Mouse (Mus musculus) embryo, embryonic 10 days (tissue): ENCODE measurements around the gene Hist1h2bq.

ENCODE experiments used
- DNase-seq: peaks from one replicate; pipeline ENCODE4 v3.0.0-alpha.2; 2015; ENCODE audit warnings: low spot score

Hist1h2bq gene

GRCm38 (mm10) chr13:21789925-21790324 lies 20.1 kb downstream of the Hist1h2bq start:
- peak; percentile 4 for DNase-seq

DNA sequence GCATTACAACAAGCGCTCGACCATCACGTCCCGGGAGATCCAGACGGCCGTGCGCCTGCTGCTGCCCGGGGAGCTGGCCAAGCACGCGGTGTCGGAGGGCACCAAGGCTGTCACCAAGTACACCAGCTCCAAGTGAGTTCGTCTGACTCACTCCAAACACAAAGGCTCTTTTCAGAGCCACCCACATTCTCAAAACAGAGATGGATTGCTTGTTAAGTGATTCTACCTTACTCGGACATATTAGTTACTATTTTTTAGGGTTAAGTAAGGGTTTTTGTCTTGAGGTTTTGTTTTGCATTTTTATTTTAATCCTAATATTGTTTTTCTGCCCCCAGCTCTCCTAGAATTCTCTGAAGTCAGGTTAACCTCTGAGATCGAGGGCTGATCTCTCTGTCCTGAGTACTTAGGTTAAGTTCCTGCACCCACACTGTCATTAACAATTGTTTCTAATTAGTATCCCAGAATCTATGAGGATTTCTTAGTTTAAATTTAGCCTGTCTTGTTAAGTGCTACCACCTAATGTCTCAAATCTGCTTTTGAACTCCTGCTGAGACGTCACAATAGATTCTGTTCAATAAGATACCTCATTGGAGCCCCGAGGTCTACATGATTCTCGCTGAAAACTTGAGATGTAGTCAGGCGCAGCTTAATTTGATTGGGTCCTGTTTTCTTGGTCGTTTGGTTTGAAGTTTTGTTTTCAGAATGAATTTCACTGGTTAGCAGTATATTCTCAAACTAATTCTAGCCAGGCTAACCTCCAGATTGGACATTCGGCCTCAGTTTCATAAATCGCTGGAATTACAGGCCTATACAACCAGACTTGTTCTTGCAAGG lies 22.0 kb downstream of the Hist1h2bq start:
- peak; percentile 70 for DNase-seq

- DNase-seq = peak; percentile 96
These were observed 22.9 kb downstream of the Hist1h2bq start, which contains the start of the genes Hist1h2an and Hist1h2bp for GRCm38 (mm10) chr13:21786899-21787629. Hist1h2an (minus strand) TSS chr13:21787218. Hist1h2bp (plus strand) TSS chr13:21787461.

DNA sequence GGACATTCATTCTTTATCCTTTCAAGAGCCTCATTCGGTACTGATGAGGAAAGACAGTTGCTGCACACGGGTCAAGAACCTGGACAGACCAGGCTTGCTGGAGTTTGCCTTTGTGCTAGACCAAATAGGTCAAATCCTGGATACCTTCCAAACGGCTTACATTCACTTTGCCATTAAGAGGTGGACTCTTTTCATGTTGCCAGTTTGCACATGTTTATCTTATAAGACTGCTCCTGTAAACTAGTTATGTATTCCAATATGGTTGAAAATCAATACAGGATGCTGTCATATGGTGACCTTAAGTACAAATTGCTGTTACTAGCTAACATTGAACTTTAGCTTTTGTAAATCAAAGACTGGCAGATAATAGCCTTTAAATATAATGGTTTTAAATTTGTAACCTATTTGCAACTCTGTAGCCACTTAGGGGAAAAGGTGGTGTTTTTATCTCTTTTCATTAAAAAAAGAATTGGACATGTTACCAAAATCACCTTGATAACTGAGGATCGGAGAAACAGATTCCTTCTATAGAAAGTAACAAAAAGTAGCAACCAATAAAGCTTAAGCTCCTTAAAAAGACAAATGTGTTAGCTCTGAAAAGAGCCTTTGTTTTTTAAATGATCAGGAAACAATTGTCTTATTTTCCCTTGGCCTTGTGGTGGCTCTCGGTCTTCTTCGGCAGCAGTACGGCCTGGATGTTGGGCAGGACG lies 23.7 kb downstream of the Hist1h2bq start:
- peak; percentile 73 for DNase-seq

DNA sequence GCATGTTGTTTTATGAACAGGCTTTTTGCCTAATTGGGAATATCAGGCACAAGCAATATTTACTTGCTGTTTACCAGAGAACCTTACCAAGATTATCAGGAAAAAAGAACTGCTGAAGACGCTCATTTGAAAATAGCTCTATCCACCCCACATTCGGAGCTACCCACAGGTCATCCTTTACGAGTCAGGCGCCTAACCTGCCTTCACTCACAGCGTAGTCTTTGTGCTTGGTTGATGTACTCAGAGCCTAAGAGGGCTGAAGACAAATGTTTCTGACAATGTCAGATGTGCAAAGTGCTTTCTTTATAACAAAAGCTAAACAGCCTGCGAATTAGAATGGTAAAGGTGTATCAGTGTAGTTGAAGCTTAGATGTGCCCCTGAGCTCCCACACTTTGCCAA lies 25.7 kb downstream of the Hist1h2bq start:
- DNase-seq = peak; percentile 42

DNA sequence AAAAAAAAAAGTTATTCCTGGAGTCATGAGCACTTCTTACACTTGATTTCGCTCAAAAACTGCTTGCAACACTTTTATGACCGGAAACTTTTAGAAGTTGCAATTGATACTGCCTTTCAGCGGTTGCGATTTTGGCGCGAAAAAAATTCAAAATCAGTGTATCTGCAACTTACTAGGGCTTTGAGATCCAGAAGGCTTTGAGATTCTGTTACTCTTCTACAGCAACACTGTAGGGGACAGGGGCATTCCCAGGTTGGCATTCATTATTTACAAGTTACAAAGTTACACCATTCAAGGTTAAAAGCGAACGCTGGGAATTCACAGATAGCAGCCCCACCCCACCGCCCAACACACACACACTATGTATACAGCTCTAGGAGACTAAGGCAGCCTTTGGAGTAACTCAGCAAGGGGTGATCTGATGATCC lies 26.2 kb downstream of the Hist1h2bq start:
- DNase-seq = peak; percentile 68

GRCm38 (mm10) chr13:21783255-21783617 lies 26.8 kb downstream of the Hist1h2bq start, which contains the start of gene Hist1h3i:
Hist1h3i (minus strand) TSS chr13:21783370.
- DNase-seq = peak; percentile 88

- peak; percentile 75 for DNase-seq
These were observed 27.4 kb downstream of the Hist1h2bq start for GRCm38 (mm10) chr13:21782361-21783254.

DNA sequence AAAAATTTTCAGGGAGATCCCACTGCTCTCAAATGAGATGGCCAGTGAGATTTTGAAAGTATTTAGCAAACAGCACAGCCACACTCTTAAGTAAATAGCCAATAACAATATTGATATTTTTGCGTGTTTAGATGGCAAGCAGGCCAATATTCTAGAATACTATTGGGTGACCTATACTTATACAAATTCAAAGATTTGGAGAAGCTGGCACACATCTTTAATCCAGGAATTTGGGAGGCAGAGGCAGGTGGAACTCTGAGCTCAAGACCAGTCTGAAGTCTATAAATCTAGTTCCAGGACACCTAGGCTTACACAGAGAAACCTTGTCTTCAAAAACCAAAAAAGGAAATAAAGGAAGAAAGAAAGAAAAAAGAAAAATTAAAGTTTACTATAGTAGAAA lies 28.4 kb downstream of the Hist1h2bq start:
- DNase-seq = peak; percentile 10

DNA sequence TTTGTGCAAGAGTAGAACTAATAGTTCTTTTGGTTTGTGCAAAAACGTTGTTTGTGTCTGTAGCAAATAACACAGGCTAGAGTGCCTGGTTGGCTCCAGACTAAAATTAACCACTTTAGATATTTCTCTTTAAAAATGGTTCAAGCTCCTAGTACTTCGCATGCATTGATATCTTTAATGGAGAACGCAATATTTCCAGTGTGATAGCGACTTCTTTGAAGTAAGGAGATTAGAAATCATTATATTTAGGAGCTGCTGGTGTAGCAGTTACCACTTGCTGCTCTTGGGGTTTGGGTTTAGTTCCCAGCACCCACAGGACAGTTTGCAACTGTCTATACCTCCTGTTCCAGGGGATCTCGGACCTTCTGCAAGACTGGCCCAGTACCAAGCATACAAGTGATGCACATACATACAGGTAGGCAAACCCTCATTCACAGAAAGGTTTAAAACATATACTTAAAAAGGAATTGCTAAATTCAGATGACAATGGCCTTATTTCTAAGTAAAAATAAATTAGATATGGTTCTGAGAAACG lies 28.9 kb downstream of the Hist1h2bq start:
- DNase-seq = peak; percentile 18

DNA sequence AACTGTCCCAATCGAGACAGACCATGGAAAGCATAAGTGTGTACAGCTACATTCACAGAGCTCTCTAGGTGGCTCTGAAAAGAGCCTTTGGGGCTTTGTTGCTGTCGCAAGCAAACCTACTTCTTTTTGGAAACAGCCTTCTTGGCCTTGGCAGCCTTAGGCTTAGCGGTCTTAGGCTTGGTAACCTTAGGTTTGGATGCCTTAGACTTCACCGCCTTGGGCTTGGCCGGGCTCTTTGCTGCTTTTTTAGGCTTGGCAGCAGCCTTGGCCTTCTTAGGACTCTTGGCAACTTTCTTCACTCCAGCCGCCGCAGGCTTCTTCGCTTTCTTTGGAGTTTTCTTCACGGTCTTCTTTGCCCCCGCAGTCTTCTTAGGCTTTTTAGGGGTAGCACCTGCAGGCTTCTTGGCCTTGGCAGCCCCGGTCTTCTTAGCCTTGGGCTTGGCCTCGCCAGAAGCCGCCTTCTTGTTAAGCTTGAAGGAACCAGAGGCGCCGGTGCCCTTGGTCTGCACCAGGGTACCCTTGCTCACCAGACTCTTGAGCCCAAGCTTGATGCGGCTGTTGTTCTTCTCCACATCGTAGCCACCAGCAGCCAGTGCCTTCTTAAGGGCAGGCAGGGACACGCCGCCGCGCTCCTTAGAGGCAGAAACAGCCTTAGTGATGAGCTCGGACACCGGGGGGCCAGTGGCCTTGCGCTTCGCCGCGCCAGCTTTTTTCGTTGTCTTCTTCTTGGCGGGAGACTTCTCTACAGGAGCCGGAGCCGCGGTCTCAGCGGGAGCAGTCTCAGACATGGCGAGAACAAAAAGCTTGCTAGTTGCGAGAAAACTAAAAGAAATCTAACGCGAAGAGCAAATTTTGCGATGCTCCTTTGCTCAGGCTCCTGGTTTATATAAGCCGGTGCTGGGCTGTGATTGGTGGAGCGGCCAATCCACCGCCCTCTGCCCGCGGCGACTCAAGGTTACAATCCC lies 29.9 kb downstream of the Hist1h2bq start, which contains the start of gene Hist1h1b:
Gene Hist1h1b, minus strand, starts transcription at position 859 of the 965 bp plus-strand sequence.
- DNase-seq = peak; percentile 90

- DNase-seq = peak; percentile 94
These were observed 30.9 kb downstream of the Hist1h2bq start for GRCm38 (mm10) chr13:21778814-21779766.
